Mouse (Mus musculus): ENCODE data around the gene Tubgcp6.

The Tubgcp6 gene

GRCm38 (mm10) chr15:89100823-89101222, 22.1 kb downstream of the Tubgcp6 start:
- no peak for DNase-seq

GRCm38 (mm10) chr15:89098616-89099015, 24.3 kb downstream of the Tubgcp6 start:
- no peak for DNase-seq

GRCm38 (mm10) chr15:89097450-89097849, 25.5 kb downstream of the Tubgcp6 start:
- DNase-seq: no peak

- DNase-seq: no peak
Measured at GRCm38 (mm10) chr15:89092181-89092580, 30.7 kb downstream of the Tubgcp6 start.

- DNase-seq: no peak
Measured at GRCm38 (mm10) chr15:89090662-89091061, 32.2 kb downstream of the Tubgcp6 start.

- no peak for DNase-seq
Measured at GRCm38 (mm10) chr15:89089248-89090051, 33.5 kb downstream of the Tubgcp6 start.

- peak; percentile 74 to 78 for DNase-seq
Measured at GRCm38 (mm10) chr15:89088607-89089247, 34.2 kb downstream of the Tubgcp6 start, which contains the start of gene Selenoo. Gene Selenoo (plus strand): TSS chr15:89089084.

GRCm38 (mm10) chr15:89084826-89085225, 38.1 kb downstream of the Tubgcp6 start:
- DNase-seq: no peak

GRCm38 (mm10) chr15:89083906-89084305, 39.0 kb downstream of the Tubgcp6 start:
- no peak for DNase-seq

- peak; percentile 58 to 76 for DNase-seq
Measured at GRCm38 (mm10) chr15:89078208-89078836, 44.6 kb downstream of the Tubgcp6 start.

- peak; percentile 36 to 52 for DNase-seq
Measured at GRCm38 (mm10) chr15:89076156-89076731, 46.7 kb downstream of the Tubgcp6 start.

GRCm38 (mm10) chr15:89075478-89076147, 47.3 kb downstream of the Tubgcp6 start:
- peak; percentile 80 to 81 for DNase-seq

- no peak for DNase-seq
Measured at GRCm38 (mm10) chr15:89074613-89075477, 48.1 kb downstream of the Tubgcp6 start, which contains the start of gene Trabd. Gene Trabd (plus strand): TSS chr15:89075124.

- no peak for DNase-seq
Measured at GRCm38 (mm10) chr15:89073993-89074603, 48.8 kb downstream of the Tubgcp6 start.

GRCm38 (mm10) chr15:89070606-89071005, 52.3 kb downstream of the Tubgcp6 start:
- no peak for DNase-seq

GRCm38 (mm10) chr15:89069336-89069840, 53.5 kb downstream of the Tubgcp6 start:
- no peak for DNase-seq

- no peak for DNase-seq
Measured at GRCm38 (mm10) chr15:89068226-89068625, 54.7 kb downstream of the Tubgcp6 start.

- no peak for DNase-seq
Measured at GRCm38 (mm10) chr15:89067609-89068008, 55.3 kb downstream of the Tubgcp6 start.

- DNase-seq: no peak
Measured at GRCm38 (mm10) chr15:89064891-89065290, 58.0 kb downstream of the Tubgcp6 start.

- DNase-seq: no peak
Measured at GRCm38 (mm10) chr15:89063536-89063935, 59.4 kb downstream of the Tubgcp6 start.

GRCm38 (mm10) chr15:89063001-89063400, 59.9 kb downstream of the Tubgcp6 start:
- no peak for DNase-seq

All from thymus, adult 18-20 months (tissue).